Mouse (Mus musculus): ENCODE measurements around the gene Olfr1487.
"Not testable (repeated sequence)": the region's sequence is repeated elsewhere in the genome, so short reads cannot be mapped to it uniquely, and the experiment has no call there.

The Olfr1487 gene

GRCm38 (mm10) chr19:13617075-13617474 lies at the start of gene Olfr1487:
Gene Olfr1487 (plus strand): TSS chr19:13617375.
- not testable (repeated sequence) for DNase-seq (ENCODE audit: low spot score)

GRCm38 (mm10) chr19:13583211-13583610 lies 34.0 kb upstream of the Olfr1487 start, which contains the start of gene Olfr1484:
Gene Olfr1484 (plus strand): TSS chr19:13583511.
- DNase-seq (ENCODE audit: low spot score) = no peak

- no peak for DNase-seq (ENCODE audit: low spot score)
Observed at GRCm38 (mm10) chr19:13631321-13631720, 14.1 kb downstream of the Olfr1487 start, which contains the start of gene Olfr1489. Gene Olfr1489 (plus strand): TSS chr19:13631621.

GRCm38 (mm10) chr19:13650791-13651190 lies 33.6 kb downstream of the Olfr1487 start, which contains the start of gene Olfr1490:
Gene Olfr1490 (plus strand): TSS chr19:13651091.
- no peak for DNase-seq (ENCODE audit: low spot score)

All from urinary bladder, postnatal 25 days (tissue).